Comparison of ENCODE assay signal across 8 mouse cellular contexts in the genomic region with DNA sequence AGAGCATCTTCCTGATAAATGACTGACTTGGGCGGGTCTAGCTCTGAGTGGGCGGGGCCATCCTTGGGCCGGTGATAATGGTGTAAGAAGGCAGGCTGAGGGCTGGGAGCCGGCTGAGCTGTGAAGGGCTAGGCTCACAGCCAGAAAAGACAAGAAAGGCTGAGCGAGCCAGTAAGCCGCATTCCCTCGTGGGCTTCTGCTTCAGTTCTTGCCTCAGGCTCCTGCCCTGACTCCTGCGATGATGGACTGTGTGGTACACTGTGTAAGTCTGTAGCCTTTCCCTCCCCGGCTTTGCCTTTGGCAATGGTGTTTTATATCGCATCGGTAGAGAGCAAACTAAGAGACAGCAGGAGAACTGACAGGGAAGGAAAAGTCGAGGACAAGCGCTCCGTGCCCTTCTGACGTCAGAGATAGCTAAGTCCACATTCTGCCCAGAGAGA.
DNase-seq lines count a peak whose midpoint lies in the region; ATAC-seq and TF ChIP-seq lines count a peak whose summit lies in the region.

No protein-coding gene starts in this region.

- peak overlapping the region; percentile 25 for H3K9ac ChIP-seq in intestine, embryonic 16.5 days (ENCODE audit: low read depth, low read length)
- no peak overlapping the region for H3K9ac ChIP-seq in liver, embryonic 14.5 days (replicated peaks)

- H3K9me3 ChIP-seq in intestine, embryonic 16.5 days (ENCODE audit: control insufficient read depth, low read length): no peaks in the 10 kb centered on the region
- no peaks in the 10 kb centered on the region for H3K9me3 ChIP-seq in liver, embryonic 14.5 days (ENCODE audit: control insufficient read depth, low read length)

- TF ChIP-seq EP300 in liver, embryonic 14.5 days (IDR thresholded peaks at IDR 0.05; ENCODE audit: low read depth): no peak

- no peaks in the 10 kb centered on the region for H3K36me3 ChIP-seq in intestine, embryonic 16.5 days (ENCODE audit: control insufficient read depth, insufficient read depth, low read length)
- H3K36me3 ChIP-seq in liver, embryonic 14.5 days (replicated peaks; ENCODE audit: control insufficient read depth, insufficient read depth, low read depth): no peaks in the 10 kb centered on the region

- 8% methylated on average over 15 of the region's 15 CpGs for WGBS in intestine, embryonic 16.5 days
- 7% methylated on average over 15 of the region's 15 CpGs for WGBS in liver, embryonic 14.5 days (ENCODE audit: insufficient replicate concordance)

- ATAC-seq in intestine, embryonic 16.5 days: peak; percentile 66
- ATAC-seq in liver, embryonic 14.5 days (ENCODE audit: insufficient read depth): peak; percentile 72
- 0 out of 2 replicates have a peak, but pooled peaks have one; percentile 20 for ATAC-seq in monocyte, adult 5-6 weeks (replicated peaks; ENCODE audit: insufficient number of reproducible peaks, low FRiP score, low TSS enrichment, poor library complexity, severe bottlenecking)
- ATAC-seq in inflammation-experienced regulatory T-cells, adult 6 months: no peak

- no peaks in the 10 kb centered on the region for H3K27me3 ChIP-seq in intestine, embryonic 16.5 days (replicated peaks; ENCODE audit: control insufficient read depth, insufficient read depth, low read length)
- H3K27me3 ChIP-seq in liver, embryonic 14.5 days (ENCODE audit: control insufficient read depth, insufficient read depth, low read length): no peaks in the 10 kb centered on the region; the same call in 1 of the 2 replicates

- peaks cover 25% of the 10 kb centered on the region for H3K4me1 ChIP-seq in intestine, embryonic 16.5 days (ENCODE audit: control insufficient read depth, insufficient read depth, low read length)
- peaks cover 0 to 16% of the 10 kb centered on the region in 2 experiments; a peak in 3 of 4 replicates for H3K4me1 ChIP-seq in liver, embryonic 14.5 days (replicated peaks; ENCODE audit: control insufficient read depth in 2 of 2, insufficient read depth in 2 of 2, low read length in 1 of 2)

- peak overlapping the region; percentile 81 for H3K27ac ChIP-seq in intestine, embryonic 16.5 days (ENCODE audit: low read length)
- H3K27ac ChIP-seq in liver, embryonic 14.5 days: no peak overlapping the region

- no peak for TF ChIP-seq CTCF in liver, embryonic 14.5 days (IDR thresholded peaks at IDR 0.05; ENCODE audit: low read depth)

- H3K4me2 ChIP-seq in intestine, embryonic 16.5 days (ENCODE audit: low read depth, low read length): peak overlapping the region; percentile 59
- peak overlapping the region; percentile 55 for H3K4me2 ChIP-seq in liver, embryonic 14.5 days (ENCODE audit: low read depth)

- DNase-seq in urinary bladder, postnatal 25 days (ENCODE audit: low spot score): peak; percentile 36
- no peak for DNase-seq in urinary bladder, adult 2 months (ENCODE audit: low spot score)
- DNase-seq in embryo, embryonic 11 days: peak; percentile 75
- DNase-seq in heart, adult 18-20 months: peak; percentile 46 to 57
- DNase-seq in liver, embryonic 14.5 days (ENCODE audit: low read depth in 3 of 3, low spot score in 3 of 3): peak; percentile 46 to 50 (median 47)

- H3K4me3 ChIP-seq in intestine, embryonic 16.5 days (ENCODE audit: low read length): peak overlapping the region; percentile 28
- no peak overlapping the region for H3K4me3 ChIP-seq in liver, embryonic 14.5 days (ENCODE audit: insufficient read depth in 1 of 2, low read depth in 2 of 2, low read length in 2 of 2)
